Mouse (Mus musculus): ENCODE results near the gene Pigx. TPM values are rescaled to one million over a fixed set of nuclear protein-coding genes. Genes with fewer than 3 reads are reported as not detected.

Gene Pigx
- polyA plus RNA-seq, 1 experiment from 2014 or later: 91.7 TPM

DNA sequence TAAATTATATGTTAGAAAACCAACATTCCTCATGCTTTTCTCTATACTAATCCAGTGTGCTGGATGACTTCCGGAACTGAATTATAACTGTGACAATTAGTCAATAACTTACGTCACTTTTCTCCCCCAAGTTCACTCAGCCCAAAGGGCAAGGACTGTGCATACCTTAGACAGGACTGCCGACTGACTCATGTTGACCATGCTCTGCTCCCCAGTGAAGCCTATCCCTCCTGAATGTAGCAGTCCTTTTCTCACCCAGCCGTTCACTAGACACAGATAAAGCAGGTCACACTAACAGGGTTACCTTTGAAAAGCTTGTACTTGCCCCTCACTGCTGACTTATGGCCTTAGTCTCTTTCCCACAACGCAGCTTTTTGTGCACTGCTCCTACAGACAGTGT, 40.7 kb downstream of the Pigx start:
- ATAC-seq (replicated peaks; ENCODE audit: insufficient number of reproducible peaks, low FRiP score, low TSS enrichment): no peak

GRCm38 (mm10) chr16:32042367-32042766, 57.2 kb downstream of the Pigx start:
- Histone ChIP-seq H3K27ac (ENCODE audit: low read depth, low read length) (no peak overlapping the region), H3K4me2 (no peak overlapping the region), H3K9ac (ENCODE audit: low read depth, low read length) (no peak overlapping the region), H3K4me1 (ENCODE audit: control insufficient read depth, insufficient read depth, low read length) (no peaks in the 10 kb centered on the region), H3K27me3 (ENCODE audit: control insufficient read depth, insufficient read depth, low read length) (no peaks in the 10 kb centered on the region), H3K36me3 (ENCODE audit: control insufficient read depth, insufficient read depth, low read length) (peaks cover 56% of the 10 kb centered on the region), H3K9me3 (replicated peaks; ENCODE audit: control insufficient read depth, low read length) (no peaks in the 10 kb centered on the region), H3K4me3 (ENCODE audit: low read depth, low read length) (no peak overlapping the region)
- no peak for ATAC-seq (replicated peaks; ENCODE audit: insufficient number of reproducible peaks, low FRiP score, low TSS enrichment)
- WGBS (ENCODE audit: insufficient replicate concordance): 91% methylated on average over 4 of the region's 4 CpGs

More for the DNA sequence above, 40.7 kb downstream of the Pigx start:
- Histone ChIP-seq H3K4me3 (ENCODE audit: low read depth, low read length) (no peak overlapping the region), H3K27me3 (ENCODE audit: control insufficient read depth, insufficient read depth, low read length) (no peaks in the 10 kb centered on the region), H3K36me3 (ENCODE audit: control insufficient read depth, insufficient read depth, low read length) (no peaks in the 10 kb centered on the region), H3K27ac (ENCODE audit: low read depth, low read length) (no peak overlapping the region), H3K9ac (ENCODE audit: low read depth, low read length) (no peak overlapping the region), H3K4me2 (no peak overlapping the region), H3K4me1 (ENCODE audit: control insufficient read depth, insufficient read depth, low read length) (peaks cover 21% of the 10 kb centered on the region), H3K9me3 (replicated peaks; ENCODE audit: control insufficient read depth, low read length) (no peaks in the 10 kb centered on the region)
- WGBS (ENCODE audit: insufficient replicate concordance): 65% methylated on average over 5 of the region's 5 CpGs

Other genes starting within 250 kb of the Pigx start
- gene Meltf, start 220.9 kb downstream of the Pigx start, polyA plus RNA-seq (2014; fragmentation: Nextera tagmentation; extraction: Ambion mirVana): not detected in 2 replicates
- 0.55 TPM in 1 of 2 replicates, not detected in the other for gene Pigz, start 165.9 kb downstream of the Pigx start, polyA plus RNA-seq (2014; fragmentation: Nextera tagmentation; extraction: Ambion mirVana)
- gene 0610012G03Rik, start 151.2 kb downstream of the Pigx start, polyA plus RNA-seq (2014; fragmentation: Nextera tagmentation; extraction: Ambion mirVana): 105 and 113 TPM in 2 replicates
- 87.5 and 90.0 TPM in 2 replicates for gene Ncbp2, start 151.2 kb downstream of the Pigx start, polyA plus RNA-seq (2014; fragmentation: Nextera tagmentation; extraction: Ambion mirVana)
- gene Senp5, start 96.5 kb downstream of the Pigx start, polyA plus RNA-seq (2014; fragmentation: Nextera tagmentation; extraction: Ambion mirVana): 9.8 and 10.9 TPM in 2 replicates
- gene Pak2, start 20.4 kb downstream of the Pigx start, polyA plus RNA-seq (2014; fragmentation: Nextera tagmentation; extraction: Ambion mirVana): 33.9 and 37.5 TPM in 2 replicates
- gene Cep19, start 60 bp upstream of the Pigx start, polyA plus RNA-seq (2014; fragmentation: Nextera tagmentation; extraction: Ambion mirVana): 22.0 and 24.4 TPM in 2 replicates
- gene Nrros, start 65.9 kb upstream of the Pigx start, polyA plus RNA-seq (2014; fragmentation: Nextera tagmentation; extraction: Ambion mirVana): 5.9 and 6.6 TPM in 2 replicates
- 0.42 TPM in 1 of 2 replicates, not detected in the other for gene Bex6, start 80.1 kb upstream of the Pigx start, polyA plus RNA-seq (2014; fragmentation: Nextera tagmentation; extraction: Ambion mirVana)
- gene Fbxo45, start 147.4 kb upstream of the Pigx start, polyA plus RNA-seq (2014; fragmentation: Nextera tagmentation; extraction: Ambion mirVana): 11.2 and 12.4 TPM in 2 replicates
- 11.1 and 14.3 TPM in 2 replicates for gene Wdr53, start 147.5 kb upstream of the Pigx start, polyA plus RNA-seq (2014; fragmentation: Nextera tagmentation; extraction: Ambion mirVana)
- gene Smco1, start 171.7 kb upstream of the Pigx start, polyA plus RNA-seq (2014; fragmentation: Nextera tagmentation; extraction: Ambion mirVana): not detected in 2 replicates
- 17.3 and 18.7 TPM in 2 replicates for gene Rnf168, start 177.7 kb upstream of the Pigx start, polyA plus RNA-seq (2014; fragmentation: Nextera tagmentation; extraction: Ambion mirVana)
- gene Ubxn7, start 232.5 kb upstream of the Pigx start, polyA plus RNA-seq (2014; fragmentation: Nextera tagmentation; extraction: Ambion mirVana): 21.0 and 22.2 TPM in 2 replicates